ENCODE assay signal across 13 mouse cellular contexts in the genomic region with DNA sequence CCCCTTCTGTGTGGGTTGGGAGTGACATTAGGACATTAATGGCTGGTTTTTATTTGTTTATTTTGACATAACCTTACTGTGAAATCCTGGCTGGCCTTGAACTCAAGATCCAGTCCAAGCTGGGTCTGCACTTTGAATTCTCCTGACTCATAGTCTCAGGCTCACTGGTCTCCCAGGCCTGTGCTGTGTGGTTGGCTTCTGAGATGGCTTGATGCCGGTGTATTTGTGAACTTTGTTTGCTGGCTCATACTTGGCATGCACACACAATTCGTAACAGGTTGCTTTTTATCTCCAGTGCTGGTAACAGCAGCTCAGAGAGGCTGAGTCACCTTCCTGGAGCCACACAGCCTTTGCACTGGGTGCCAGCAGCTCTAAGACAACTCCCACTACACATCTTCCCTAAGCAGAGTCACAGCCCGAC. TPM values are rescaled to one million over a fixed set of nuclear protein-coding genes. Genes with fewer than 3 reads are reported as not detected.
A peak's percentile ranks its signal among the peaks of the same experiment; 100 is the strongest.
DNase-seq lines count a peak whose midpoint lies in the region; ATAC-seq lines count a peak whose summit lies in the region.
"Had no signal": no experiment of that assay in that cellular context is flagged by ENCODE, and none has a peak within 500 bp of the region (broad histone marks: within the 10 kb centered on the region; RNA-seq: fewer than 3 reads in every experiment).

No protein-coding gene starts in this region.

- H3K36me3 ChIP-seq in forebrain, embryonic 13.5 days (ENCODE audit: poor library complexity, severe bottlenecking), result peaks cover 54% of the 10 kb centered on the region
- peaks cover 13% of the 10 kb centered on the region for H3K36me3 ChIP-seq in forebrain, embryonic 16.5 days (ENCODE audit: control insufficient read depth, insufficient read depth)
- H3K36me3 ChIP-seq in neural tube, embryonic 11.5 days (ENCODE audit: control insufficient read depth, insufficient read depth, low read length), result peaks cover 7% of the 10 kb centered on the region
- H3K36me3 ChIP-seq in neural tube, embryonic 15.5 days, result peaks cover 48% of the 10 kb centered on the region
- peaks cover 50% of the 10 kb centered on the region for H3K36me3 ChIP-seq in liver, embryonic 13.5 days
- H3K36me3 ChIP-seq in midbrain, embryonic 11.5 days (ENCODE audit: control insufficient read depth, insufficient read depth, low read length), result peaks cover 15% of the 10 kb centered on the region; the same call in 1 of the 2 replicates

- H3K27ac ChIP-seq in forebrain, embryonic 13.5 days, result no peak overlapping the region
- H3K27ac ChIP-seq in forebrain, embryonic 16.5 days (ENCODE audit: low read length), result no peak overlapping the region
- H3K27ac ChIP-seq in neural tube, embryonic 11.5 days (ENCODE audit: low read depth, low read length), result no peak overlapping the region
- H3K27ac ChIP-seq in neural tube, embryonic 15.5 days (replicated peaks), result no peak overlapping the region
- H3K27ac ChIP-seq in liver, embryonic 13.5 days, result peak overlapping the region; percentile 92
- H3K27ac ChIP-seq in midbrain, embryonic 11.5 days (ENCODE audit: low read depth, low read length), result no peak overlapping the region
- H3K27ac ChIP-seq: forebrain, embryonic 12.5 days; limb, embryonic 13.5 days; neural tube, embryonic 12.5 days had no signal

- H3K4me3 ChIP-seq in forebrain, embryonic 13.5 days, result no peak overlapping the region
- no peak overlapping the region for H3K4me3 ChIP-seq in forebrain, embryonic 16.5 days (replicated peaks; ENCODE audit: low read length)
- H3K4me3 ChIP-seq in neural tube, embryonic 11.5 days (ENCODE audit: low read depth, low read length), result 0 out of 2 replicates have a peak overlapping the region, but pooled peaks have one; percentile 10
- H3K4me3 ChIP-seq in neural tube, embryonic 15.5 days (replicated peaks), result no peak overlapping the region
- H3K4me3 ChIP-seq in liver, embryonic 13.5 days (replicated peaks), result peak overlapping the region; percentile 89
- no peak overlapping the region for H3K4me3 ChIP-seq in midbrain, embryonic 11.5 days (ENCODE audit: low read depth, low read length)
- H3K4me3 ChIP-seq: forebrain, embryonic 12.5 days; limb, embryonic 13.5 days; neural tube, embryonic 12.5 days had no signal

- H3K4me2 ChIP-seq in forebrain, embryonic 13.5 days, result no peak overlapping the region
- H3K4me2 ChIP-seq in forebrain, embryonic 16.5 days (ENCODE audit: low read length), result no peak overlapping the region
- no peak overlapping the region for H3K4me2 ChIP-seq in neural tube, embryonic 11.5 days (ENCODE audit: low read depth)
- H3K4me2 ChIP-seq in neural tube, embryonic 15.5 days, result no peak overlapping the region
- peak overlapping the region; percentile 79 for H3K4me2 ChIP-seq in liver, embryonic 13.5 days
- no peak overlapping the region for H3K4me2 ChIP-seq in midbrain, embryonic 11.5 days
- H3K4me2 ChIP-seq: forebrain, embryonic 12.5 days; limb, embryonic 13.5 days had no signal

- DNase-seq in neural tube, embryonic 11.5 days (ENCODE audit: low spot score), result no peak
- DNase-seq in liver, embryonic 13.5 days, result no peak
- DNase-seq in midbrain, embryonic 11.5 days (ENCODE audit: low spot score, missing footprints), result no peak
- no peak for DNase-seq in thymus, postnatal 0 days (ENCODE audit: low spot score)
- no peak for DNase-seq in cerebellum, adult 9-11 months
- DNase-seq: gastrocnemius, postnatal 25 days; layer of hippocampus, adult 9-11 months had no signal

- WGBS in forebrain, embryonic 13.5 days, result 97% methylated on average over 3 of the region's 3 CpGs
- WGBS in forebrain, embryonic 16.5 days, result 96% methylated on average over 3 of the region's 3 CpGs
- WGBS in neural tube, embryonic 11.5 days, result 94% methylated on average over 3 of the region's 3 CpGs
- WGBS in neural tube, embryonic 15.5 days, result over 99% methylated on average over 3 of the region's 3 CpGs
- WGBS in liver, embryonic 13.5 days (ENCODE audit: insufficient replicate concordance), result 70% methylated on average over 3 of the region's 3 CpGs
- WGBS in midbrain, embryonic 11.5 days, result 97% methylated on average over 3 of the region's 3 CpGs

- H3K9ac ChIP-seq in forebrain, embryonic 13.5 days, result peak overlapping the region; percentile 40; the same call in 1 of the 2 replicates
- H3K9ac ChIP-seq in forebrain, embryonic 16.5 days (replicated peaks; ENCODE audit: low read depth, low read length), result no peak overlapping the region
- H3K9ac ChIP-seq in neural tube, embryonic 11.5 days (ENCODE audit: low read length), result no peak overlapping the region
- no peak overlapping the region for H3K9ac ChIP-seq in neural tube, embryonic 15.5 days (replicated peaks)
- H3K9ac ChIP-seq in liver, embryonic 13.5 days, result peak overlapping the region; percentile 96
- H3K9ac ChIP-seq in midbrain, embryonic 11.5 days (ENCODE audit: low read length), result no peak overlapping the region
- H3K9ac ChIP-seq: forebrain, embryonic 12.5 days; neural tube, embryonic 12.5 days had no signal

- peaks cover 28% of the 10 kb centered on the region for H3K4me1 ChIP-seq in forebrain, embryonic 13.5 days
- H3K4me1 ChIP-seq in forebrain, embryonic 16.5 days (replicated peaks; ENCODE audit: control insufficient read depth, insufficient read depth, low read length), result peaks cover 29% of the 10 kb centered on the region
- peaks cover 11% of the 10 kb centered on the region; the same call in 1 of the 2 replicates for H3K4me1 ChIP-seq in neural tube, embryonic 11.5 days (ENCODE audit: control insufficient read depth, insufficient read depth, low read length)
- H3K4me1 ChIP-seq in neural tube, embryonic 15.5 days, result peaks cover 33% of the 10 kb centered on the region
- peaks cover 49% of the 10 kb centered on the region for H3K4me1 ChIP-seq in liver, embryonic 13.5 days (replicated peaks)
- peaks cover 13% of the 10 kb centered on the region for H3K4me1 ChIP-seq in midbrain, embryonic 11.5 days (ENCODE audit: control insufficient read depth, insufficient read depth, low read length)

- no peaks in the 10 kb centered on the region for H3K27me3 ChIP-seq in forebrain, embryonic 13.5 days
- H3K27me3 ChIP-seq in forebrain, embryonic 16.5 days (replicated peaks; ENCODE audit: control insufficient read depth, insufficient read depth, low read length), result no peaks in the 10 kb centered on the region
- H3K27me3 ChIP-seq in neural tube, embryonic 11.5 days (ENCODE audit: control insufficient read depth, insufficient read depth, low read length), result no peaks in the 10 kb centered on the region
- H3K27me3 ChIP-seq in neural tube, embryonic 15.5 days (replicated peaks), result no peaks in the 10 kb centered on the region
- H3K27me3 ChIP-seq in liver, embryonic 13.5 days, result no peaks in the 10 kb centered on the region
- no peaks in the 10 kb centered on the region for H3K27me3 ChIP-seq in midbrain, embryonic 11.5 days (ENCODE audit: control insufficient read depth, insufficient read depth, low read length)
- H3K27me3 ChIP-seq: forebrain, embryonic 12.5 days; limb, embryonic 13.5 days; neural tube, embryonic 12.5 days had no signal

- H3K9me3 ChIP-seq in forebrain, embryonic 13.5 days (replicated peaks), result no peaks in the 10 kb centered on the region
- no peaks in the 10 kb centered on the region for H3K9me3 ChIP-seq in forebrain, embryonic 16.5 days (ENCODE audit: control insufficient read depth, low read length)
- H3K9me3 ChIP-seq in neural tube, embryonic 11.5 days (ENCODE audit: control insufficient read depth, low read length), result no peaks in the 10 kb centered on the region
- no peaks in the 10 kb centered on the region for H3K9me3 ChIP-seq in neural tube, embryonic 15.5 days (replicated peaks)
- H3K9me3 ChIP-seq in liver, embryonic 13.5 days (replicated peaks), result no peaks in the 10 kb centered on the region
- no peaks in the 10 kb centered on the region for H3K9me3 ChIP-seq in midbrain, embryonic 11.5 days (ENCODE audit: control insufficient read depth, low read length)
- H3K9me3 ChIP-seq: forebrain, embryonic 12.5 days; limb, embryonic 13.5 days; neural tube, embryonic 12.5 days had no signal

- no peak for ATAC-seq in forebrain, embryonic 13.5 days
- no peak for ATAC-seq in forebrain, embryonic 16.5 days
- no peak for ATAC-seq in neural tube, embryonic 11.5 days (ENCODE audit: insufficient read depth, low FRiP score, low TSS enrichment)
- ATAC-seq in neural tube, embryonic 15.5 days (ENCODE audit: low FRiP score), result no peak
- ATAC-seq in liver, embryonic 13.5 days (ENCODE audit: low read depth), result 0 out of 2 replicates have a peak, but pooled peaks have one; percentile 4
- ATAC-seq in midbrain, embryonic 11.5 days (ENCODE audit: low FRiP score), result no peak

RNA-seq across cellular contexts. Expression of a gene that starts 2.0 kb away (rescaled TPM):
- 52.5 and 53.6 TPM in 2 replicates for polyA plus RNA-seq in forebrain, embryonic 13.5 days (2015; fragmentation: Nextera tagmentation; extraction: Ambion mirVana)
- polyA plus RNA-seq in forebrain, embryonic 16.5 days (2015; fragmentation: Nextera tagmentation; extraction: Ambion mirVana), result 45.5 and 45.9 TPM in 2 replicates
- 49.8 and 53.8 TPM in 2 replicates for polyA plus RNA-seq in neural tube, embryonic 11.5 days (2014; fragmentation: Nextera tagmentation; extraction: Ambion mirVana)
- 44.4 and 51.1 TPM in 2 replicates for polyA plus RNA-seq in neural tube, embryonic 15.5 days (2015; fragmentation: Nextera tagmentation; extraction: Ambion mirVana)
- 36.2 TPM in 2 replicates for polyA plus RNA-seq in liver, embryonic 13.5 days (2015; fragmentation: Nextera tagmentation; extraction: Ambion mirVana)
- polyA plus RNA-seq in midbrain, embryonic 11.5 days (2014; fragmentation: Nextera tagmentation; extraction: Ambion mirVana), result 48.0 and 50.0 TPM in 2 replicates
- polyA plus RNA-seq in thymus, postnatal 0 days (2015; fragmentation: Nextera tagmentation; extraction: Ambion mirVana), result 66.8 and 68.6 TPM in 2 replicates

RNA-seq across cellular contexts. Expression of a gene that starts 2.2 kb away (rescaled TPM):
- 357 and 385 TPM in 2 replicates for polyA plus RNA-seq in forebrain, embryonic 13.5 days (2015; fragmentation: Nextera tagmentation; extraction: Ambion mirVana)
- polyA plus RNA-seq in forebrain, embryonic 16.5 days (2015; fragmentation: Nextera tagmentation; extraction: Ambion mirVana), result 402 and 462 TPM in 2 replicates
- 243 and 252 TPM in 2 replicates for polyA plus RNA-seq in neural tube, embryonic 11.5 days (2014; fragmentation: Nextera tagmentation; extraction: Ambion mirVana)
- polyA plus RNA-seq in neural tube, embryonic 15.5 days (2015; fragmentation: Nextera tagmentation; extraction: Ambion mirVana), result 381 and 389 TPM in 2 replicates
- 177 and 182 TPM in 2 replicates for polyA plus RNA-seq in liver, embryonic 13.5 days (2015; fragmentation: Nextera tagmentation; extraction: Ambion mirVana)
- polyA plus RNA-seq in midbrain, embryonic 11.5 days (2014; fragmentation: Nextera tagmentation; extraction: Ambion mirVana), result 203 and 215 TPM in 2 replicates
- 309 and 319 TPM in 2 replicates for polyA plus RNA-seq in thymus, postnatal 0 days (2015; fragmentation: Nextera tagmentation; extraction: Ambion mirVana)

RNA-seq across cellular contexts. Expression of a gene that starts 9.5 kb away (rescaled TPM):
- polyA plus RNA-seq in forebrain, embryonic 13.5 days (2015; fragmentation: Nextera tagmentation; extraction: Ambion mirVana), result 16.5 and 16.6 TPM in 2 replicates
- polyA plus RNA-seq in forebrain, embryonic 16.5 days (2015; fragmentation: Nextera tagmentation; extraction: Ambion mirVana), result 17.1 and 18.9 TPM in 2 replicates
- polyA plus RNA-seq in neural tube, embryonic 11.5 days (2014; fragmentation: Nextera tagmentation; extraction: Ambion mirVana), result 18.8 and 22.2 TPM in 2 replicates
- 14.7 and 19.2 TPM in 2 replicates for polyA plus RNA-seq in neural tube, embryonic 15.5 days (2015; fragmentation: Nextera tagmentation; extraction: Ambion mirVana)
- polyA plus RNA-seq in liver, embryonic 13.5 days (2015; fragmentation: Nextera tagmentation; extraction: Ambion mirVana), result 9.7 and 10.5 TPM in 2 replicates
- polyA plus RNA-seq in midbrain, embryonic 11.5 days (2014; fragmentation: Nextera tagmentation; extraction: Ambion mirVana), result 13.0 TPM in 2 replicates
- polyA plus RNA-seq in thymus, postnatal 0 days (2015; fragmentation: Nextera tagmentation; extraction: Ambion mirVana), result 13.5 and 14.2 TPM in 2 replicates

RNA-seq across cellular contexts. Expression of a gene that starts 19.1 kb away (rescaled TPM):
- polyA plus RNA-seq in forebrain, embryonic 13.5 days (2015; fragmentation: Nextera tagmentation; extraction: Ambion mirVana), result 812 and 920 TPM in 2 replicates
- polyA plus RNA-seq in forebrain, embryonic 16.5 days (2015; fragmentation: Nextera tagmentation; extraction: Ambion mirVana), result 660 and 697 TPM in 2 replicates
- 809 and 814 TPM in 2 replicates for polyA plus RNA-seq in neural tube, embryonic 11.5 days (2014; fragmentation: Nextera tagmentation; extraction: Ambion mirVana)
- 653 and 714 TPM in 2 replicates for polyA plus RNA-seq in neural tube, embryonic 15.5 days (2015; fragmentation: Nextera tagmentation; extraction: Ambion mirVana)
- polyA plus RNA-seq in liver, embryonic 13.5 days (2015; fragmentation: Nextera tagmentation; extraction: Ambion mirVana), result 736 and 758 TPM in 2 replicates
- 774 and 852 TPM in 2 replicates for polyA plus RNA-seq in midbrain, embryonic 11.5 days (2014; fragmentation: Nextera tagmentation; extraction: Ambion mirVana)
- 1,327 and 1,441 TPM in 2 replicates for polyA plus RNA-seq in thymus, postnatal 0 days (2015; fragmentation: Nextera tagmentation; extraction: Ambion mirVana)

RNA-seq across cellular contexts. Expression of a gene that starts 23.2 kb away (rescaled TPM):
- 150 and 154 TPM in 2 replicates for polyA plus RNA-seq in forebrain, embryonic 13.5 days (2015; fragmentation: Nextera tagmentation; extraction: Ambion mirVana)
- polyA plus RNA-seq in forebrain, embryonic 16.5 days (2015; fragmentation: Nextera tagmentation; extraction: Ambion mirVana), result 149 and 157 TPM in 2 replicates
- polyA plus RNA-seq in neural tube, embryonic 11.5 days (2014; fragmentation: Nextera tagmentation; extraction: Ambion mirVana), result 118 and 132 TPM in 2 replicates
- polyA plus RNA-seq in neural tube, embryonic 15.5 days (2015; fragmentation: Nextera tagmentation; extraction: Ambion mirVana), result 165 and 181 TPM in 2 replicates
- polyA plus RNA-seq in liver, embryonic 13.5 days (2015; fragmentation: Nextera tagmentation; extraction: Ambion mirVana), result 81.2 and 82.3 TPM in 2 replicates
- 126 and 129 TPM in 2 replicates for polyA plus RNA-seq in midbrain, embryonic 11.5 days (2014; fragmentation: Nextera tagmentation; extraction: Ambion mirVana)
- 170 and 181 TPM in 2 replicates for polyA plus RNA-seq in thymus, postnatal 0 days (2015; fragmentation: Nextera tagmentation; extraction: Ambion mirVana)

Comparison
In these comparisons a context has a peak if more than half of its experiments do, and no peak if none do; other contexts are left out.
1. H3K4me3 ChIP-seq: peak in neural tube, embryonic 11.5 days (single experiment) and liver, embryonic 13.5 days (single experiment); none in forebrain, embryonic 13.5 days (single experiment), forebrain, embryonic 16.5 days (single experiment), neural tube, embryonic 15.5 days (single experiment) and midbrain, embryonic 11.5 days (single experiment).
2. H3K9ac ChIP-seq: peak in forebrain, embryonic 13.5 days (single experiment) and liver, embryonic 13.5 days (single experiment); none in forebrain, embryonic 16.5 days (single experiment), neural tube, embryonic 11.5 days (single experiment), neural tube, embryonic 15.5 days (single experiment) and midbrain, embryonic 11.5 days (single experiment).